Mouse (Mus musculus) limb, embryonic 11.5 days (tissue): ENCODE measurements around the gene Cdkl3. TPM values are rescaled to one million over a fixed set of nuclear protein-coding genes. Genes with fewer than 3 reads are reported as not detected.

Experiments used
- ATAC-seq: fragments of 200-750 bp; cut with Nextera tagmentation; 2 replicates; pipeline ENCODE4 v1.8.0; 2017; ENCODE audit warnings: low read depth; ENCODE audit not compliant: insufficient number of reproducible peaks, low FRiP score, low TSS enrichment
- DNase-seq: peaks from one replicate; pipeline ENCODE4 v3.0.0-alpha.2; 2015; ENCODE audit warnings: low spot score
- H3K27ac ChIP-seq: fragments of 300-500 bp; sonication (generic); replicated peaks from 2 replicates; pipeline ENCODE4 v1.5.1; 2014; ENCODE audit warnings: low read depth, mild to moderate bottlenecking, low read length
- H3K27me3 ChIP-seq: fragments of 300-500 bp; sonication (generic); 2 replicates; pipeline ENCODE4 v1.6.1; 2014; ENCODE audit warnings: mild to moderate bottlenecking, low read length, mixed read lengths; ENCODE audit not compliant: control insufficient read depth, insufficient read depth
- H3K36me3 ChIP-seq: fragments of 300-500 bp; sonication (generic); 2 replicates; pipeline ENCODE4 v1.6.1; 2014; ENCODE audit warnings: mild to moderate bottlenecking, low read length, moderate library complexity, mixed read lengths; ENCODE audit not compliant: control insufficient read depth, insufficient read depth
- H3K4me1 ChIP-seq: fragments of 300-500 bp; sonication (generic); 2 replicates; pipeline ENCODE4 v1.6.1; 2014; ENCODE audit warnings: low read length, mixed read lengths; ENCODE audit not compliant: control insufficient read depth, insufficient read depth
- H3K4me2 ChIP-seq: fragments of 300-500 bp; sonication (generic); 2 replicates; pipeline ENCODE4 v1.6.1; 2014; ENCODE audit warnings: low read depth, mild to moderate bottlenecking, moderate library complexity; ENCODE audit not compliant: severe bottlenecking
- H3K4me3 ChIP-seq: fragments of 300-500 bp; sonication (generic); 2 replicates; pipeline ENCODE4 v1.5.1; 2014; ENCODE audit warnings: low read depth, low read length
- H3K9ac ChIP-seq: fragments of 300-500 bp; sonication (generic); 2 replicates; pipeline ENCODE4 v1.6.1; 2014; ENCODE audit warnings: mild to moderate bottlenecking, low read length
- H3K9me3 ChIP-seq: fragments of 300-500 bp; sonication (generic); 2 replicates; pipeline ENCODE4 v1.6.1; 2016; ENCODE audit warnings: low read length; ENCODE audit not compliant: control insufficient read depth
- WGBS: fragments of 180-500 bp; shearing (Covaris S2); extraction: QIAGEN DNeasy Blood & Tissue Kit; methylation state at CpG from one replicate; pipeline ENCODE4 v1.1.7; 2014; 5-methylcytosine and 5-hydroxymethylcytosine counted together
- polyA plus RNA-seq: library from polyadenylated mRNA; unstranded; fragments of >200 nt; fragmentation: Nextera tagmentation; extraction: Ambion mirVana; gene quantifications from 2 replicates; pipeline ENCODE4 v1.2.1, GENCODE M21; 2014

Gene Cdkl3
- polyA plus RNA-seq: 9.6 and 13.3 TPM in 2 replicates

DNA sequence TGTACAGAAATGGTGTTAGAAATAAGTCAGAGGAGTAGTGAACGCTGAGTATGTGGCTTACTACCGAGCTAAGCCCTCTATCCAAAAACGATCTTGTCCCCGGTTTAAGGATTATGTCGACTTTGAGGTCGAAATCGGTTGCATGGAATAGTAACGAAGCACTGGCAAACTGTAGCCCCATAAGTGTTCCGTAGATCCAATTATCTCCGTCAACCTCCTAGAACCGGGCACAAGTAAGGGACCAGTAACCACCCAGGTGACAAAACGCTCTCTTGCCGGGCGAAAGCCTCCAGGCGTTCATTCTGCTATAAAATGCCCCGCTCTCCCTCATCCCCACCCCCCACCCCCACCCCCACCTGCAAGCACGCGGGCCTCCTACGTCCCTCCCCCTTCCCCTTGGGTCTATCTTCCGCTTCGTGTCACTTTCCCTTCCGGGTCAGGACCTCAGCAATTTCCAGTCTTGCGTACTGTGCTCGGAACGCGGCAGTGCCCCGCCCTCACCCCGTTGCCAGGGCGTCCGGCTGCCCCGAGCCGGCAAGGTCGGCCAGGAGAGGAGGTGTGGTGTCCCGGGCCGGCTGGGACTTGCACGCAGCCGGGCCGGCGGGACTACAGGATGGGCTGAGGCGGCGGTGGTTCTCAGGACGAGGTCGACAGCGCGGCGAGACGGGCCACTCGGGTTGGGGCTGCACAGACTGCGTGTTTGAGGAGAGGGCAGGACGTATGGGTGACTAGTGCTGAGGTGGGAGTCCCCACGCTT is at the start of gene Cdkl3:
Gene Cdkl3, plus strand, starts transcription at position 450 of the 757 bp plus-strand sequence.
- no peaks in the 10 kb centered on the region for H3K36me3 ChIP-seq
- H3K27me3 ChIP-seq: no peaks in the 10 kb centered on the region
- no peaks in the 10 kb centered on the region for H3K9me3 ChIP-seq
- peak within 1 kb of the TSS; percentile 66 for H3K4me2 ChIP-seq
- H3K4me1 ChIP-seq: peaks cover 2% of the 10 kb centered on the region; the same call in 1 of the 2 replicates
- WGBS: under 1% methylated on average over 51 of the region's 51 CpGs
- peak within 1 kb of the TSS; percentile 88 for H3K4me3 ChIP-seq
- peak within 1 kb of the TSS; percentile 84 for H3K27ac ChIP-seq
- ATAC-seq: peak; percentile 85
- DNase-seq: peak; percentile 95
- peak within 1 kb of the TSS; percentile 82 for H3K9ac ChIP-seq

DNA sequence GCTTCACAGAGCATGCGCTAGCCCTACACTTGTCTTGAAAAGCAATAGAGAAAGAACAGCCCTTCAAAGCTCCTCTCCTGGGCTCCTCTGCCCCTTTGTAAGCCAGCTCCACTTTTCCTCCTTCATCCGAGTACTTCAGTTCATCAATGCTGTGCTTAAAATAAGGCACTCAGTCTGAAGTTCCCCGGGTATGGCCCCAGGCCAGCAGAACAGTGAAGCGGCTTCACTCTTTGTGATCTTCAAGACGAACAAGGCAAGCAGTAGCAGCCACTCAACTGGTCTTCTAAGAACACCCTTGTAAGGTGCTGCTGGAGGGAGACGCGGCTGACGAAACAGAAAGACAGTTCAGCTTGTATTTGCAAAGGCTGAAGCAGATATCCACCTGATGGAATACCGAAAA is 47.9 kb upstream of the Cdkl3 start:
- ATAC-seq (no peak), DNase-seq (no peak)
- WGBS: 83% methylated on average over 9 of the region's 9 CpGs
- Histone ChIP-seq H3K4me3 (no peak overlapping the region), H3K4me1 (no peaks in the 10 kb centered on the region), H3K9ac (no peak overlapping the region), H3K27ac (no peak overlapping the region), H3K27me3 (no peaks in the 10 kb centered on the region), H3K36me3 (no peaks in the 10 kb centered on the region), H3K4me2 (no peak overlapping the region), H3K9me3 (no peaks in the 10 kb centered on the region)

DNA sequence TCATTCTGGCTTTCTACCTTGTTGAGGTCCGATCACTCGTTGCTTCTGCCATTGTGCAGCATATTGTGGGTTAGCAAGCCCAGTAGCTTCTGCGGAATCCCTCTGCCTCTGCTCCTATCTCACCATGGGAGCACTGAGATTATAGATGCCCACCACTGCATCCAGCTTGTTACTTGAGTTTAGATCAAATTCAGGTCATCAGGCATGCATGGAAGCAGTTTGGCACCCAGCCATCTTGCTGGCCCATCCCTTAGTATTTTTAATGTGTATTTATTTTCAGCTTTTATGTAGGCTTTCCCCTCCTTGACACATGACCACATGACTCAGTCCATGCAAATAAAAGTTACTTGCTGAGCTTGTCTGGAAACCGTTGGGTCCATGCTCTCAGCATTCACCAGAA is 46.3 kb upstream of the Cdkl3 start:
- Histone ChIP-seq H3K4me2 (no peak overlapping the region), H3K9ac (no peak overlapping the region), H3K27ac (no peak overlapping the region), H3K9me3 (no peaks in the 10 kb centered on the region), H3K4me1 (no peaks in the 10 kb centered on the region), H3K4me3 (no peak overlapping the region), H3K36me3 (no peaks in the 10 kb centered on the region), H3K27me3 (no peaks in the 10 kb centered on the region)
- 92% methylated on average over 4 of the region's 4 CpGs for WGBS
- DNase-seq (no peak), ATAC-seq (no peak)

DNA sequence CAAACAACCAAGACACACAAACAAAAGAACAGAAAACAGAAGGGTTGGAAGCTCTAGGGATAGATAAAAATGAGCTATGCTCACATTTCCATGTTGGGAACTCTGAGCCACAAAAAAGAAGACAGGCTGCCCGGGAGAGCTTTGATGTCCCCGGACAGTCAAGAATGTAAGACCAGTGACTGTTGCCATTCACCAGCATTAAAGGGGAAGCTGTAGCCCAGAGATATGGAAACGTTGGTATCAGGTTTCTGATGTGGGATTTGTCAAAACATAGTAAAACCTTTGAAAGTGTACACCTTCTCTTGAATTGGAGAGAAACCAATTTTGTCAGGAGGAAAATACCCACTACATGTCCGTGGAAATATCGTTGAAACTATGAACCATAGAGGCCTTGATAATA is 44.5 kb upstream of the Cdkl3 start:
- Histone ChIP-seq H3K9ac (no peak overlapping the region), H3K27ac (no peak overlapping the region), H3K4me1 (no peaks in the 10 kb centered on the region), H3K4me3 (no peak overlapping the region), H3K27me3 (no peaks in the 10 kb centered on the region), H3K4me2 (no peak overlapping the region), H3K36me3 (no peaks in the 10 kb centered on the region), H3K9me3 (no peaks in the 10 kb centered on the region)
- DNase-seq (no peak), ATAC-seq (no peak)
- 77% methylated on average over 5 of the region's 5 CpGs for WGBS

DNA sequence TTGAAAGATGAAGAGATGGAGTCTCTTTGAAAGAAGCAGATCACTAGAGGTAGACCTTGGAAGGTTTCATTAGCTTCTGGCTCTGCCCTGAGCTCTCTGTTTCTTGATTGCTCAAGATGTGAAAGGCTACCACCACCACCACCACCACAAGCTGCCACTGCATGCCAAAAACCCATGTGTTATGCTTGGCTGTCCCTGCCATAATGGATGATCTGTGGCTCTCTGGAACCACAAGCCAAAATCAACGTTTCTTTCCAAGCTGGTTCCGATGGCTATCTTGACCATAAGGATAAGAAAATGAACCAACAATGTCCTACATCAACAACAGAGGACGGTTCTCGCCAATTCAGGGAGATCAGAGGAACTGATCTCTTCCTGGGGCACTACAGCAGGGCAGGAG is 44.0 kb upstream of the Cdkl3 start:
- no peaks in the 10 kb centered on the region for H3K27me3 ChIP-seq
- no peak overlapping the region for H3K27ac ChIP-seq
- H3K4me1 ChIP-seq: no peaks in the 10 kb centered on the region
- no peak overlapping the region for H3K4me3 ChIP-seq
- no peaks in the 10 kb centered on the region for H3K9me3 ChIP-seq
- no peak for ATAC-seq
- no peaks in the 10 kb centered on the region for H3K36me3 ChIP-seq
- no peak for DNase-seq
- WGBS: 88% methylated on average over 4 of the region's 4 CpGs
- no peak overlapping the region for H3K9ac ChIP-seq
- H3K4me2 ChIP-seq: no peak overlapping the region

DNA sequence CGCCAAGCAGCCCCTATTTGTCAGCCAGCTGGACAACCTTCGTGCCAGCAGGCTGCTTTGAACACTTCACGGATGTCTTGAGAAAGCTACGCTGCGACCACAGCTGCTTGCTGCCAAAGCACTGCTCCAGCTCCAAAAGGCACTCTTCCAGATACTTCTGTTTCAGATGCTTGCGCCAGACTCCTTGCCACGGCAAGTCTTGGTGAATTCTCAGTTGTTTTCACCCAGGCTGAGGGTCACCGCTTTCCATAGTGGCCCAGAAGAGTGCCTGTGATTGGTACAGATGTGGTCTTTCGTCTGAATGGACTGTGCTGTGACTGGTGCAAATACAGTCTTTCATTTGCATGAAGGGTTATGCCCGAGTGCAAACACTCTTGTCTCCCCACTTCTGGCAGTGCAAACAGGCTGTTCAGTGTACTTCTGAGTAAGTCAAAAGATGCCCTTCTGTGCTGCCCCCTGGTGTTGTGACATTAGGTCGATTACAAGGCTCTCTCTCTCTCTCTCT is 43.0 kb upstream of the Cdkl3 start:
- no peaks in the 10 kb centered on the region for H3K4me1 ChIP-seq
- no peak overlapping the region for H3K27ac ChIP-seq
- DNase-seq: no peak
- ATAC-seq: no peak
- no peaks in the 10 kb centered on the region for H3K9me3 ChIP-seq
- no peak overlapping the region for H3K4me2 ChIP-seq
- 63% methylated on average over 11 of the region's 11 CpGs for WGBS
- no peak overlapping the region for H3K9ac ChIP-seq
- no peak overlapping the region for H3K4me3 ChIP-seq
- H3K27me3 ChIP-seq: no peaks in the 10 kb centered on the region
- no peaks in the 10 kb centered on the region for H3K36me3 ChIP-seq

DNA sequence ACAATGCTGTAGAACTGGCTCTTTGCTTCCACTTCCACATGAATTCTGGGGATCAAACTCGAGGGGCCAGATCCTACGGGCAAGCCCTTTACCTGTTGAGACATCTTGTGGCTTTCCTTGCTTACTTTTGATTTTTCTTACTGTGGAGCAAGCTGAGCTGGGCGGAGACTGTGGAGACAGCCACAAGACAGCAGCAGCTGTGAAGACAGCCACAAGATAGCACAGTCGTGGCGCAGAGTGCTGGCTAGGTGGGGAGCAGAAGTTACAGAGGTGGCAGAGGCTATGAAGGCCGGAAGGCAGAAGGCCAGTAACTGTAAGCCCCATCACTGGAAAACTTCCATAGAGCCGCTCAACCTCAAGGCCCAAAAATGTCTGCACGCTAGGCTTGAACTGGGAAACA is 42.3 kb upstream of the Cdkl3 start:
- H3K27ac ChIP-seq: no peak overlapping the region
- no peaks in the 10 kb centered on the region for H3K9me3 ChIP-seq
- no peak overlapping the region for H3K4me3 ChIP-seq
- H3K27me3 ChIP-seq: no peaks in the 10 kb centered on the region
- 88% methylated on average over 8 of the region's 8 CpGs for WGBS
- H3K36me3 ChIP-seq: no peaks in the 10 kb centered on the region
- ATAC-seq: no peak
- DNase-seq: no peak
- H3K4me1 ChIP-seq: no peaks in the 10 kb centered on the region
- H3K4me2 ChIP-seq: no peak overlapping the region
- no peak overlapping the region for H3K9ac ChIP-seq

DNA sequence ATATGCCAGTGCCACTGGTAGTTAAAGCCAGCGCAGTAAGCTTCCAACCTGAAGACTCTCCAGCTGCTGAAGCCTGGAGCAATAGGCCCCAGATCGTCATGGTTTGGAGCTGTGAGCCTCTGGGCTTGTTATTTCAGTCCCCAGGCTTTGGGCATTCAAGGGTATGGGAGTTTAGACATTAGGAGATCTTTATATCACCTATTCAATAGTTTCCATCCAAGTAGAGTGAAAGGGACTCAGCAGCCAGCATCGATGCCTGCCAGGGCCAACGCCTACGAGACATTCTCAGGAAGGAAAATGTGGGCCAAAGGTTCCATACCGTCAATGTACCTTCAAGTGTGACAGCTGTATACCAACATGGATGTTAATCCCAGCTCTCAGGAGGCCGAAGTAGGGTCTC is 41.7 kb upstream of the Cdkl3 start:
- ATAC-seq: no peak
- no peaks in the 10 kb centered on the region for H3K9me3 ChIP-seq
- H3K4me3 ChIP-seq: no peak overlapping the region
- no peak overlapping the region for H3K4me2 ChIP-seq
- H3K36me3 ChIP-seq: no peaks in the 10 kb centered on the region
- no peaks in the 10 kb centered on the region for H3K27me3 ChIP-seq
- H3K27ac ChIP-seq: no peak overlapping the region
- WGBS: 92% methylated on average over 7 of the region's 7 CpGs
- DNase-seq: no peak
- H3K4me1 ChIP-seq: no peaks in the 10 kb centered on the region
- no peak overlapping the region for H3K9ac ChIP-seq
